Mouse (Mus musculus) lung, postnatal 0 days (tissue): ENCODE measurements at regions not wholly inside any gene's neighbourhood (a gene's known extent, or its start where the extent isn't known, plus 50 kb on each side); places are given as distances from the start of the nearest gene placed in this dataset.

Experiments used
- CTCF ChIP-seq: IDR thresholded peaks from 2 replicates; pipeline ENCODE4 v1.5.1; 2016; ENCODE audit warnings: antibody characterized with exemption, mild to moderate bottlenecking
- EP300 ChIP-seq: IDR thresholded peaks from 2 replicates; pipeline ENCODE4 v1.6.1; 2016; ENCODE audit warnings: antibody characterized with exemption, mild to moderate bottlenecking, control low read depth

- TF ChIP-seq CTCF, result no peak
- no peak for TF ChIP-seq EP300
Observed at GRCm38 (mm10) chr9:94238565-94238964, 299.3 kb downstream of the 1190002N15Rik start.
